Mouse (Mus musculus) G1E (cell line): ENCODE data around the gene Mfsd4a. TPM values are rescaled to one million over a fixed set of nuclear protein-coding genes. Genes with fewer than 3 reads are reported as not detected.

ENCODE experiments used
- ATAC-seq: 2 replicates; pipeline ENCODE4 v1.8.0; 2016; ENCODE audit warnings: mild to moderate bottlenecking; ENCODE audit not compliant: insufficient number of reproducible peaks, poor library complexity, low FRiP score, severe bottlenecking; ENCODE audit errors: extremely low read depth
- DNase-seq: peaks from one replicate; pipeline ENCODE4 v3.0.0; 2012; ENCODE audit warnings: low spot score
- H3K27me3 ChIP-seq: 2 replicates; pipeline ENCODE4 v1.6.1; 2012; ENCODE audit warnings: mild to moderate bottlenecking, low read length, inconsistent platforms; ENCODE audit not compliant: insufficient read depth
- H3K36me3 ChIP-seq: replicated peaks from 2 replicates; pipeline ENCODE3; 2012; ENCODE audit warnings: mild to moderate bottlenecking, inconsistent platforms
- H3K4me1 ChIP-seq: 2 replicates; pipeline ENCODE4 v1.6.1; 2012; ENCODE audit warnings: low read depth, low read length, inconsistent platforms, mixed read lengths; ENCODE audit not compliant: insufficient read depth
- H3K4me3 ChIP-seq: 2 replicates; pipeline ENCODE4 v1.5.1; 2012; ENCODE audit warnings: low read depth, mild to moderate bottlenecking, inconsistent platforms, low read length, moderate library complexity, mixed read lengths
- H3K9me3 ChIP-seq: replicated peaks from 2 replicates; pipeline ENCODE4 v1.6.1; 2012; ENCODE audit warnings: inconsistent platforms
- CTCF ChIP-seq: IDR thresholded peaks from 2 replicates; pipeline ENCODE4 v1.5.1; 2012; ENCODE audit warnings: low read depth, low read length, inconsistent platforms, mixed read lengths
- GATA1 ChIP-seq: IDR thresholded peaks from 2 replicates; pipeline ENCODE4 v1.6.1; 2012; ENCODE audit warnings: borderline replicate concordance, low read length, inconsistent platforms, mixed read lengths
- GATA2 ChIP-seq: IDR thresholded peaks from 2 replicates; pipeline ENCODE4 v1.6.1; 2012; ENCODE audit warnings: low read depth, low read length, inconsistent platforms, borderline replicate concordance
- POLR2AphosphoS5 ChIP-seq: IDR thresholded peaks from 2 replicates; pipeline ENCODE4 v1.6.1; 2012; ENCODE audit warnings: low read depth, low read length, inconsistent platforms; ENCODE audit not compliant: insufficient replicate concordance
- TAL1 ChIP-seq: conservative IDR thresholded peaks from 2 replicates; pipeline ENCODE4 v1.6.1; 2012; ENCODE audit warnings: low read depth, low read length, inconsistent platforms, mixed read lengths
- polyA plus RNA-seq: library from polyadenylated mRNA; stranded (reverse); fragments of >175 nt; gene quantifications from 2 replicates; pipeline ENCODE4 v1.2.3, GENCODE M21; 2012
- total RNA-seq, 2 experiments: library from RNA; stranded (forward) in 1 of 2; stranded (reverse) in 1 of 2; fragments of 200-1000 nt in 1 of 2; fragments of >200 nt in 1 of 2; fragmentation: Nextera tagmentation in 1 of 2; gene quantifications; 2 replicates each; pipeline ENCODE4 v1.2.3; 2014 to 2017

Mfsd4a gene
- total and polyA plus RNA-seq, 3 experiments: 1.0 TPM; not detected in 2

DNA sequence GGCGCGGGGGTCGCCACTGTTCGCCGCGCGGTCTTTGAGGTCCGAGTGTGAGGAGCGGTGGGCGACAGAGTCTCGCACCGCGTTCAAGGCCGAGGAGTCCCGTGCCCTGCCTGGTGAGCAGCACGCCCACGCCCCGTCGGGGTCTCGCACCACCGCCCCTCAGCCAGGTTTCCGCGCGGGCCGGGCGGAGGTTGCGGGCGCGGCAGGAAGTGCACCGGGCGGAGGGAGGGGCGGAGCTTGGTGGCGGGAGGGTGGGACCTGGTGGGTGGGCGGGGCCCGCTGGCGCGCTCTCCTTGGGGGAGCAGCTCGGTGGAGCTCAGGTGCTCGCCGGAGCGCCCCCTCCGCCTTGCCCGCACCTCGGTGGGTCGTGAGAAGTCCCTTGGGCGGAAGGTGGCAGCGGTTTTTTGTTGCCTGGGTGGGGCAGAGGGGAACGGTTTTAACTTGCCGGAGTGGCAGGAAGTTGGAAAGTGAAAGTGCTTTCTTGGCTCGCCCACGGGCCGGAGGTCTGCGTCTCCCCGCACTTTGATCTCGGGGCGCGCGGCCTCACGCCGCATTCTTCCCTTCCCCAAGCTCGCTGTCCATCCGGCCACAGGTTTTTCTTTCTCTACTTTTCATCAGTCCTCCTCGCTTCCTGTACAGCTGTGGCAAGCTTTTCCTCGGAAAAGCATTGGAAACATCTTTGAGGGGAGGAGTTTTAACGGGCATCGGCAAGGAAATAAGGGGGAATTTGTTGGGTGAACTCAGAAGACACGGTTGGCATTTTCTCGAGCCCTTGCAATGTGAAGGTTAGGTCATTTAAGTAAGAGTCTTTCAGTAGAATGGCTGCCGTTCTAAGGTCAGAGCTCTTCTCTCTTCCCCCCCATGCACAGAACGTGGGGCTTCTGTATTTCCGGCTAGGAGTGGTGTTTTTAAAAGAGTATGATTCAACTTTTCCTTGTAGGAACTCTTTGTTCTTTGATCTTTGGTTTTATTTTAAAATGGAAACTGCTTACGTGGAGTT is 59.7 kb downstream of the Mfsd4a start:
- Histone ChIP-seq H3K36me3 (peaks cover 25% of the 10 kb centered on the region), H3K4me3 (peak overlapping the region; percentile 81), H3K27me3 (no peaks in the 10 kb centered on the region), H3K9me3 (no peaks in the 10 kb centered on the region), H3K4me1 (peaks cover 51% of the 10 kb centered on the region)
- peak; percentile 97 for DNase-seq
- no peak for TF ChIP-seq CTCF
- TF ChIP-seq POLR2AphosphoS5: no peak
- TF ChIP-seq TAL1: no peak
- TF ChIP-seq GATA1: no peak
- no peak for TF ChIP-seq GATA2
- ATAC-seq: peak; percentile 38

DNA sequence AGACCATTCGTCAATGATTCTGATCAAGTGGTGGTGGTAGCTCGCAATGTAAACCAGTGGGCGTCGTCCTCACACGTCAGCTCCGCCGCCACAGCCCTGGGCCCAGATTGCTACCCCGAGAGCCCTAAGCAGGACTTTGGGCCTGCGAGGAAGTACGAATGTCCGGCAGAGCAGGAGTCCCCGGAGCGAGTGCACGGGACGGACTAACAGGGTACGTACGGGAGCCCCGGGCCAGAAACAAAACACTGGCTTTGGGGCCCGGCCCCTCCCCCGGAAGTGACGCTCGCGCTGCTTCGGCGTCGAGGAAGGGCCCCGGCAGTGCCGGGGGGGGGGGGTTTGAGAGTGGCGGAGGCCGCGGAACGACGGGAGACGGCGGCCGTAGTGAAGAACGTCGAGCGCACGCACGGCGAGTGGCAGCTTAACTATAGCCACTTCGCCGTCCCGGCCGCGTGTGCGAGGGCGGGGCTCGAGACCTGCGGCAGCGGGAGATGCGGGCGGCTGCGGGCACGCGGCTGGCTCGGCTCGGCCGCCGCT is 60.5 kb downstream of the Mfsd4a start, which contains the start of gene Elk4:
Gene Elk4, plus strand, starts transcription at position 326 of the 534 bp plus-strand sequence.
- peaks cover 49% of the 10 kb centered on the region for H3K4me1 ChIP-seq
- peak within 1 kb of the TSS; percentile 81 for H3K4me3 ChIP-seq
- ATAC-seq: peak; percentile 59
- H3K36me3 ChIP-seq: peaks cover 17% of the 10 kb centered on the region
- H3K9me3 ChIP-seq: no peaks in the 10 kb centered on the region
- TF ChIP-seq GATA2: no peak
- no peak for TF ChIP-seq POLR2AphosphoS5
- no peak for TF ChIP-seq GATA1
- TF ChIP-seq TAL1: no peak
- H3K27me3 ChIP-seq: no peaks in the 10 kb centered on the region
- DNase-seq: peak; percentile 98

DNA sequence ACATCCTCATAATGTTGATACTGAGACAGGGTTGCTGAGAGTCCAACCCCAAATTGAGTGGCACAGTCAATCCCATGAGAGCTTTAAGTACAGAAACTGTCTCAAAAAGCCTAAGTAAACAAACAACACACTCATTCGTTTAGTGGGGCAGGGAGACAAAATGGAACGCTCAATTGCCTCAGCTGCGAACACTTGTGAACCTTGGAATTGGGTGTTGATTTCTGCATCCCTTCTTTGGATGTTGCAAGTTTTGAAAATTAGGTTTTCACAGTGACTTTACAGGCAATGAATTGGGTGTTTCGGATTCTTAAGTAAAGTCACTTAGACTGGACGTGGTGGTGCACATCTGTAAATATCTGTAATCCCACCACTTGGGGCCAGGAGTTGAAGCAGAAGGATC is 61.1 kb downstream of the Mfsd4a start:
- TF ChIP-seq GATA2: no peak
- TF ChIP-seq POLR2AphosphoS5: no peak
- TF ChIP-seq GATA1: no peak
- no peak for TF ChIP-seq CTCF
- TF ChIP-seq TAL1: no peak
- ATAC-seq: no peak
- Histone ChIP-seq H3K4me3 (peak overlapping the region; percentile 81; the same call in 1 of the 2 replicates), H3K36me3 (peaks cover 16% of the 10 kb centered on the region), H3K27me3 (no peaks in the 10 kb centered on the region), H3K9me3 (no peaks in the 10 kb centered on the region), H3K4me1 (peaks cover 52% of the 10 kb centered on the region)
- DNase-seq: peak; percentile 21

DNA sequence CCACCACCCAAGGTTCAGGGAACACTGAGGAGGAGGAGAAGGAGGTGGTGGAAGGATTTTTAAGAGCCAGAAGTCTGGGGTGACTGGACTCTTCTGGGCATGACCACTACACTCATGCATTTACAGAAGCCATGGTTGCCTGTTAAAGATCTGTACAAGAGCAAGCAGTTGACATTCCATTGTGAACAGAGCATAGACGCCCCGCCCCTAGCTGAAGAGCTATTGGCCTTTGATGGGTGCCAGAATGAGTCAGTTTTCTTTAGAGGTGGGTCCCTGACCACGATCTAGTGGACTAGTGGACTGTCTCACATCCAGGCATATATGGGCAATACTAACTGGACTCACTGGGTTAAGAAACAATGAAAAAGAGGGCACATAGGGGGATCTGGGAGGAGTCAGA is 61.8 kb downstream of the Mfsd4a start:
- no peaks in the 10 kb centered on the region for H3K27me3 ChIP-seq
- H3K9me3 ChIP-seq: no peaks in the 10 kb centered on the region
- TF ChIP-seq CTCF (no peak), POLR2AphosphoS5 (no peak), TAL1 (no peak), GATA2 (no peak), GATA1 (no peak)
- peaks cover 47% of the 10 kb centered on the region for H3K4me1 ChIP-seq
- ATAC-seq (no peak), DNase-seq (no peak)
- peaks cover 11% of the 10 kb centered on the region for H3K36me3 ChIP-seq
- no peak overlapping the region for H3K4me3 ChIP-seq

DNA sequence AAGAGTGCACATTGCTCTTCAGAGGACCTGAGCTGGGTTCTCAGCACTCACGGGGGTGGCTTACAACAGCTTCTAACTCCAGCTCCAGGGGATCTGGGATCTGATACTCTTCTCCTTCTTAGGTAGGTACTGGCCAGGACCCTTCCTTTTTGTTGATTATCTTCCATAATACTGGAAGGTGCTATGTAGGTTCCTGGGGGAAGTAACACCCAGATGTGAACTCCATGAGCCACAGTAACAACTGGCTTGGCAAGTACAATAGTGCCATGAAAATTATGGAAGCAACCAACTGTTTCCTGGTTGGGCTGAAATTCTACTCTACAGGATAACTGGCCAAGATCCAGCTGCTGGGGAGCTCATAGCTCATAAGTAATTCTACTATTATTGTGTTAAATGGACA is 62.4 kb downstream of the Mfsd4a start:
- ATAC-seq: no peak
- peaks cover 5% of the 10 kb centered on the region for H3K36me3 ChIP-seq
- no peak overlapping the region for H3K4me3 ChIP-seq
- DNase-seq: no peak
- no peaks in the 10 kb centered on the region for H3K27me3 ChIP-seq
- H3K9me3 ChIP-seq: no peaks in the 10 kb centered on the region
- peaks cover 42% of the 10 kb centered on the region for H3K4me1 ChIP-seq
- TF ChIP-seq GATA1: no peak

DNA sequence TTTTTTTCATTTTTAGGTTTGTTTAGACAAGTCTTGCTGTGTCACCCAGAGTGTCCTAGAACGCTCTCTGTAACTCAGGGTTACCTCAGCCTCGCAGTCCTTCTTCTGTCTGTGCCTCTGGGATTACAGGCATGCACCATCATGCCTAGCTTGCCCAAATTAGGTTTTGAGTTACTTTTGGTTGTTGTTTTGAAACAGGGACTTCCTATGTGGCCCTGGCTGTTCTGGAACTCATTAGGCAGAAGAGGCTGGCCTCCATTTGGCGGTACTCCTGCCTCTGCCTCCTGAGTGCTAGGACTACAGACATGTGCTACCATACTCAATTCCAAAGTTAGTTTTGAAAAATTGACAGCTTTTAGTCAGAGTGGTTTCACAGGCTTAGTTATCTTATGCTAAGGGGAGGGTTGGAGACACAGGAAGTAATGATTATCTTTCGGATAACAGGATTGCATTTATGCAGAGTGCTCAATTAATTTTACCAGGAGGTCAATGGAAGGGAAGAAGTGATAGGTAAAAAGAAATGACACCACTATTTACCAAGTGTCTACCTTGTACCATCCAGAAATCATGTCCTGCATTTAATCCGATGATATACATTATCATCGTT is 63.2 kb downstream of the Mfsd4a start:
- no peak for DNase-seq
- peaks cover under 1% of the 10 kb centered on the region for H3K36me3 ChIP-seq
- no peaks in the 10 kb centered on the region for H3K27me3 ChIP-seq
- no peaks in the 10 kb centered on the region for H3K9me3 ChIP-seq
- no peak for ATAC-seq
- H3K4me3 ChIP-seq: no peak overlapping the region
- no peak for TF ChIP-seq POLR2AphosphoS5
- no peak for TF ChIP-seq CTCF
- TF ChIP-seq TAL1: no peak
- TF ChIP-seq GATA1: no peak
- no peak for TF ChIP-seq GATA2
- H3K4me1 ChIP-seq: peaks cover 35% of the 10 kb centered on the region
